Mouse (Mus musculus): Measurements from ENCODE around the gene Tfap4.
A peak's percentile ranks its signal among the peaks of the same experiment; 100 is the strongest.

Gene Tfap4

DNA sequence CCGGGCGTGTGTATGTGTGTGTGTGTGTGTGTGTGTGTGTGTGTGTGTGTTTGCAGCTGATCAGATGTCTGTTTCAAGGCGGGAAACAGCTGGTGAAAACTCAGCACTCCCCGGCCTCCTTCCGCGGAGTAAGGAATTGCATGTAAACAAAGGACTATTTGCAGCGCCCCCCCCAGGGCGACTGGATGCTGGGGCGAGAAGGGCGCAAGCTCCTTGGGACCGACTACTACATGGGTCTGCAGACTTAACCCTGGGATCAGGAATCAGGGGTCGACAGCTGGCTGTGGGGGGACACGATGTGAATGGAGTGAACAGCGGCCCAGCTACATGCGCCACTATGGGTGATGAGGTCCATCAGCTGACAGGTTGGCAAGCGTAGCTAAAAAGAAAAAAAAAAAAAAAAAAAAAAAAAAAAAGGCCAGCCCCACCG is at the start of gene Tfap4:
Tfap4 (minus strand) TSS at position 140 of the 430 bp plus-strand sequence.
- DNase-seq (ENCODE audit: low read depth, low spot score), result peak; percentile 94

DNA sequence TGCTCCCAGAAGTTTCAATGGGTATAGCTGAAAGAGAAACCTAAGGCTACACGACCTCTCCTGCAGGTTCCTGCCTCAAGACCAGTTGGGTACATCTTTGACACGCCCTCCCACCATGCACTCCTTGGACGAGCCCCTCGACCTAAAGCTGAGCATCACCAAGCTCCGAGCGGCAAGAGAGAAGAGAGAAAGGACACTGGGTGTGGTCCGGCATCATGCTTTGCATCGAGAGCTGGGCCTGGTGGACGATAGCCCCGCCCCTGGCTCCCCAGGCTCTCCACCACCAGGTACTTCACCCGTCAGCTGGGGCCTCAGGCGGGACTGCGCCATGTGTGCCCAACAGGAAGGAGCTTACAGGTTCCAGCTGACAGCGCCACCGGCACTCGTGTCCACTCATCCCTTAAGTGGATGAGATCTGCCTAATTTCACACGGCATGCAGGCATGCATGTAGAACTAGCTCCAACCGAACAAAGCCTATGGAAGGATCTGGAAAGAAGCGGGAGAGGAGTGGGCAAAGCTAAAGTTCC is 48.9 kb upstream of the Tfap4 start:
- no peak for DNase-seq (ENCODE audit: low read depth, low spot score)

DNA sequence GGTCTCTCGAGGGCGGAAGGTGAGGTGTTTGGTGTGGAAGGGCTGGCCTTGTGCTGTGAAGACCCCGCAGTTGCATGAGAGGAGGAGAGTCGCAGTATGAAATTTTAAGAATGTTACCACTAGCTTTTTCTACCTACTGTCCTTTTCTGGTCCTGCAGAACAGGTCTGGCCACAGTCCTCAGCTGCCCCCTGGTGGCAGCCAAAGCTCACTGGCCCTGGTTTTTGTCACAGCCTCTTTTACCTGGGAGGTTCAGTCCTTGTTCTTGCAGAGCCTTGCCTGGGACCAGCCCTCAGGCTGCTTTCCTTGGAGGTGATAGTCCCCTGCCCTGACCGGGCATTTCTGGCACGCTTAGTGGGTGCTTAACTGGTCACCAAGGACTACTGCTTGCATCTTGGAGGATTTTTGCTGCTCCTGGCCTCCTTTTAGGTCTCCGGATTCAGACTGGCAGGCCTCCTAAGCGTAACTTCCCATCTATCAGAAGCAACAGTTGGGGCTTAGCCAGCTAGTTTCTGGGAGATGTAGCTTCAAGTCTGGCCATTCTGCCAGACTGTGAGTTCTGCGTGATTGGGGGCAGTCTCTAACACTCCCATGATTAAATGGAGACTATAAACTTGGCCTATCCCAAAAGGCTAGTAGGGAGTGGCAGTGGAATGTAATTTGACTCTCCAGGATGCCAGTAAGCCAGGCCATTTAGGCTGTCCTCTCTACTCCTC is 48.3 kb upstream of the Tfap4 start:
- DNase-seq (ENCODE audit: low read depth, low spot score), result peak; percentile 92

DNA sequence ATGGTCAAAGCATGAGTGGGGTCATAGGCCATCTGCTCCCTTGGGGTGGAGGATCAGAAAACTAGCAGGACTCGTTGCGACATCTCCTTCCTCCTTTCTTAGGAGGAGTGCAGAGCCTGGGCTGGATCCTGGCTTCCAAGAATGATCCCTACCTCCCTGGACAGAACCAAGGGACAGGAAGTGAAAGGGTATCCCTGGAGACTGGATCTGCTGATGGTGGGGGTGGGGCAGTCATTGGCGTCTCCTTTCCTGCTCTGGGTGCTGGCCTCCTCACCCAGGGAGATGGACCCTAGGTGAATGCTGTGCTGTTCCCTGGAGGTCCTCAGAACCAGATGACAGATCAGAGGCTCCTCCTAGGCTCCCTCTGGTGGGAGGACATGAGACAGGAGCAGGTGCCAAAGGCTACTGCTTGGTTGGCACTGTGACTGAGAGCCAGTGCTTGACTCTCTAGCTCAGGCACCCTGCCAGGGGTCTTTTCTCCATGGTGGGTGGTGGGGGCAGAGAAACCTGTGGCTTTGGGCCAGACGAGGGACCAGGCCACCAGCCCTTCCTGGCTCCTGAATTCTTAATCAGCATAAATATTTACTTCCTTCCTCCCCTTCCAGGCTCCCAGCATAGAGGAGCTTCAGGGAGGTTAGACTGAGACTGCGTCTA is 46.9 kb upstream of the Tfap4 start:
- peak; percentile 61 for DNase-seq (ENCODE audit: low read depth, low spot score)

DNA sequence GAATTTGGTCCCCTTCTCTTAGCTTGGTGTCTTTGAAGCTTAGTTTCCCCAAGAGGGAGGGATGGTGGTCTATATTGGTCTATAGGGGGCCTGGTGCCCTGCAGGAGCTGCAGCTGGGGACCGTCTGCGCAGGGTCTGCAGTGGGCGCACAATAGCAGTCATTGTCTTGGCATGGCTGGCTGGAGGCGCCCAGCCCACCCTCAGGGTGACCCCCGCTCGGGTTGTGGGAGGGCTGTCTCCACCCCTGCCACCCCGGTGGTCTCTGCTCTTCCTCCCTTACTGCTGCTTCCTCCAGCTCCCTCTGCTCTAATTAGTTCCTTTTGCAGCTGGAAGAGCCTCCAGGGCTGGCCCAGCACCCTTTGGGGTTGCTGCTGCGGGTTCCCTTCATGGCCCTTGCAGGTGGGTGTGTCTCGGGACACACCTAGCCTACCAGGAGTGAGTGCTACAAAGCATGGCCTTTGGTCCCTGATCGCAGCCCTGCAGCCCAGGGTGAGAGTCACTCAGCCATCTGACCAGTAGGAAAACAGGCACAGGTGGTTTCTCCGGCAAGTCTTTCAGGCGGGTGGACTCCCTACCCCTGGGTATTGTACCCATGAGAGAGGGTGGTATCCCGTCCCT is 46.0 kb upstream of the Tfap4 start:
- no peak for DNase-seq (ENCODE audit: low read depth, low spot score)

DNA sequence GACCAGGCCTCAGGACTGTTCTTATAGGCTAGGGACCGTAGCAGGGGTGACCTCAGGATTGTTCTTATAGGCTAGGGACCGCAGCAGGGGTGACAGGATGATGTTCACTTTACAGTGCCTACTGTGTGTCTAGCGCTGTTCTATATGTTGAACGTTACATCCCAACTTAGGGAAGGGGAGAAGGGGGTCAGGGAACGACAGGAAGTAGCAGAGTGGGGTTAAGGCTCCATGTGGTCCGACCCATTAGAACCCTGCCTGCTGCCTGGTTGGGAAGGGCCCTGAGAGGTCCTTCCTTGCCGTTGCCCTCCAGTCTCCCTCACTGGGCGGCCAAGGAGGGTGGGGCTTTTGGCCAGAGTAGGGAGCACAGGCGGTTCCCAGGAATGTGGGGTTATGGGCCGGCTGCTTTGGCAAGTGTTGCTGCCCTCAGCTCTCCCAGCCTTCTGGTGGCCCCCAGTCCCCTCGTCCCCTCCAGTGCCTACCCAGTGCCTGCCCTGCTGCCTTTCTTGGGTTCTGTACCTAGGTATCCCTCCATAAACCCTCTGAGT is 44.7 kb upstream of the Tfap4 start:
- DNase-seq (ENCODE audit: low read depth, low spot score), result no peak

DNA sequence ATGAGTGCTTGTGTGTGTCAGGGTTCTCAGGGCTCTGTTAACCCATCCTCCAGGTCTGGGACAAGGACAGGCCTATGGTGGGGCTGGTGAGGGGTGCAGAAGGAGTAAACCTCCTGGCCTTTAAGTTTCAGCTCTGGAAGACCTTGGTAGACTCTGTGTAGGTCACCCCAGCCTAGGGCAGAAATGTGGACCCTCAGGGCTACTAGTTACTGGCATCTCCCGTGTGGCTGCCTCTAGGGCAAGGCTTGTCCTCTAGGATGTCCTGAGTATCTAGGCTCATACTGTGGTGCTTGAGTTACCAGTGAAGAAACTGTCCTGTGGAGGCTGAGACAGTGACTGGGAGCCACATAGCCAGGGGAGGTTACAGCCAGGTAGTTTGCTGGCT is 43.8 kb upstream of the Tfap4 start:
- no peak for DNase-seq (ENCODE audit: low read depth, low spot score)

DNA sequence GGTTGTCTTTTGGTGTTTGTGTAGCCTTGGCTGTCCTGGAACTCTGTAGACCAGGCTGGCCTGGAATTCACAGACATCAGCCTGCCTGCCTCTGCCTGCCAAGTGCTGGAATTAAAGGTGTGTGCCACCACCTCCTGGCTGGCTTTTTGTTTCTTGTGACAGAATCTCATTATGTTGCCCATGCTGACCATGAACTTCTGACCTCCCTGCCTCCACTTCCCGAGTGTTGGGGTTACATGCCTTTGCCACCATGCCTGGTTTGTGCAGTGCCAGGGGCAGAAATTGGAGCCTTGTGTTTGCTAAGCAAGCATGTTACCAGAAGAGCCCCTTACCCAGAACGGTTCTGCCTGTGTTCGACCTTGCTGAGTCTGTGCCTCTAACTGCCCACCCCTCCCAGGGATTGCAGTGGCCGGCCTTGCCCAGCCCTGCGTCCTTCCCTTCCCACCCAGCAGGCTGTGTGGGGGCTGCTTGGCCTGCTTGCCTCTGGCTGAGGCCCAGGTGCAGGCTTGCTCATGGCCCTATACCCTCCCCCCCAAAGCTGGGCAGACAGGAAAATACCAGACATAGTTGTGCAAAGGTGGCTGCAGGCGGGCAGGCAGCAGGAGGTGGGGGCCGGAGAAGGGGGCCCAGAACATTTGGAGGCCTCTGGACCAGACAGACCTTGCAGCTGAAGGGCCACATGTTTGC is 43.3 kb upstream of the Tfap4 start:
- DNase-seq (ENCODE audit: low read depth, low spot score), result no peak

DNA sequence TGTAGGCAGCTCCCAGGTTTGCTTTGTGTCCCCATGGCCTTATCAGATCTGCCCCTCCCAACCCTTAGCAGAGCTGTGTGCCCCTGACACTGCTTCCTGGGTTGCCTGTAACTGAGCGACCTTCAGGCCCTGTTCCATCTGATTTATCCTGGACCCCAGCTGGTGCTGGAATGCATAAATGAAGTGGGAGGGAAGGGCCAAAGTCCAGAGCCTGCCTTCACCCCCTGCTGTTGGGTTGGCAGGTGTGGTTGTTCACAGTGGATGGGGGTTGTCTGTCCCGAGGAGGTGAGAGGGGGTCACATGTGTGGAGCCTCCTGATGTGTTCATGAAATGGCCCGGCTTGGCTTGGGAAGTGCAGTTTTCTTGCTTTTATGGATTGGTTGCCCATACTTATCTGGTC is 42.5 kb upstream of the Tfap4 start:
- DNase-seq (ENCODE audit: low read depth, low spot score), result no peak

DNA sequence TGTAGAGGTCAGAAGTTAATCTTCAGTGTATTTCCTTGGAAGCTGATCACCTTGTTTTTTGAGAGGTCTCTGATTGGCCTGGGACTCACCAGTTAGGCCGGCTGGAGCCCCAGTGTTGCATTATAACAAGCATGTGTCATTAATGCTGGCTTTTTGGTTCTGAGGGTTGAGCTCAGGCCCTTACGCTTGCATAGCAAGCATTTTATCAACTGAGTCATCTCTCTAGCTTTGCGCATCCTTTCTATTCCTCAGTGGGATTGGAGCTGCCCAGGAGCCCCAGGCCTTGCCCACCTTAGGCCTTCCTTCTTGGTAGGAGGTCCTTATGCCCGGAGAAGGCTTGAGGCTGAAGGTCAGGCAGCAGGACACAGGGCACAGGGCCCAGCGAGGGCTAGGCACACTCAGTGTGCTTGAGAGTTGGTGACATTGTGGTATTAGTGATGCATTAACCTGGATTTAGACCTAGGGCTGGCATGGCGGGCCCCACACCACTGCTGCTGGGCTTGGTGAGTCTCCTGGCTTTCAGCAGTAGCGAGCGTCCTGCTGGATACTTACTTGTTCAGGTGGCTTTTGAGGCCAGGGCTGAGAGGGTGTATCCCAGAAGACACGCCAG is 41.2 kb upstream of the Tfap4 start:
- DNase-seq (ENCODE audit: low read depth, low spot score), result peak; percentile 52

DNA sequence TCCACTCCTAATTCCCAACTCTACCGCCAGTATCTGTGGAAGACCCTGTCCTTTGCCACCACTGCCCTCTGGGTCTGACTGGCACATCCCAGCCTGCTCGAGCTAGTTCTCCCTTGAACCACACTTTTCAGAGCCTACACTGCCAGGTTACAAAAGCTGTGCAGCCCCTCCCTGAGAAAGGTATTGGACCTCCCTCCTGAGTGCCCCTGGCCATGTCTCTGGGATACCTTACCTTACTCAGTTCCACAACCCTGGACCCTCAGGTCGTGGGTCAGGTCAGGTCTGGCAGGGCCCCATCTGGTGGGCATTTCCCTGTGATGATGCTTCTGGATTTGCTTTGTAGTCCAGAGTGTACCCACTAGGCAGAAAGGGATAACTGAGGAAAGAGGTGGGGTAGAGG is 40.0 kb upstream of the Tfap4 start:
- DNase-seq (ENCODE audit: low read depth, low spot score), result no peak

DNA sequence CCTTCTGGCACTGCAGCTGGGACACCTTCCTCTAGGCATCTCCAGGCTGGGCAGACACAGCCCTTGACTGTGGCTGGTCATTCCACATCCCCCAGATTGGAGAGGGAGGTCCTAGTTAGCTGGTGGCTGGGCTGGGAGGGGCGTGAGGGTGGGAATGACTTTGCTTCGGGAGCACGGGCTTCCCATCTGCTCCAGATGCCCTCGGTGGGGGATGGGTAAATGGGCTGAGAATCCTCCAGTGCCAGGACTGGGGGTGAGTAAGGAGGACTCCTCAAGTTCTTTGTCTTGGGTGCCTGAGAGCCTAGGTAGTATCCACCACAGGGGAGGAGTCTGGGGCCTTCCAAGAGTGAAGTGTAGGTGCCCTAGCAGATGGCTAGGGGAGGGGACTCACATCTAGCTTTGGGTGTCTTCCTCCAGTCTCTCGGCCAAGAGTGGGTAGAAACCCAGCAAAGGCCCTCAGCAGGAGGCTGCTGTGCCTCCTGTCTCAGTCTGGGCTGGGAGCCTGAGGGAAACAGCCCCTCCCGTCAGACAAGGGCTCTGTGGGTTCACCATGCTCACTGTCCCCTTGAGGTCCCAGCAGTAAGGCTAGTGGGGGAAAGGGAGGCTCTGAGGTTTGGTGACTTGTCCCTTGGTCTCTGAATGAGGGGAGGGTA is 39.4 kb upstream of the Tfap4 start:
- DNase-seq (ENCODE audit: low read depth, low spot score), result no peak

DNA sequence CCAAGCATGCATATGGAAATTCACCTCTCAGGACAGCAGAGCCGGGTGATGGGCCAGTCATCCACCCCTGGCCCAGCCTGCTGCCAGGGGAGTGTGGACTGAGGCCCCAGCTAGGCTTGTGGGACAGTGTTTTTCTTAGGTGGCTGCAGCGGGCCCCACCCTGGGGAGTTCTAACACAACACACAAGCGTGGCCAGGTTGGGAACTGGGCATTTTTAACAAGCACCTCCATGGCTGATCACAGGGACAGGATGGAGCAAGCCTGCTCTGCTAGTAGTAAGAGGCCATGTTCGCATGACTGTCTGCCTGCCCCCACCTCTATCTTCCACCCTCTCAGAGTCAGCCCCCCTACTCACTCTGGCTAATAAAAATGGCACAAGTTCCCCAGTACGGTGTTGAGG is 38.4 kb upstream of the Tfap4 start:
- no peak for DNase-seq (ENCODE audit: low read depth, low spot score)

DNA sequence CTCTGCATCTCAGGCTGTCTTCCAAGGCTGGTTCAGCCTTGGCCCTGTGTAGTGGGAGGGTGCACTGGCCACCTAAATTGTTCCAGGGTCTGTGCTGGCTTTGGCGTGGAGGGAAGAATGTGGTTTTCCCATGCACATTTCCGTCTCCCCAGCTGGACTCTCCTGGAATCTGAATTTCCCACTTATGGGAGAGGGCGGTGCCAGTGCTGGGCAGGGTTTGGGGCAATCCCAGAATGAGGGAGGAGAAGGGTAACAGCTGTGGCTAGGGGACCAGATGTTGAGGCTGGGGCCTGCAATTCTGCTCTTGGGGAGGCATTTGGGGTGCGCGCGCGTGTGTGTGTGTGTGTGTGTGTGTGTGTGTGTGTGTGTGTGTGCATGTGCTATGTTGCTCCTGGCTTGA is 37.6 kb upstream of the Tfap4 start:
- peak; percentile 68 for DNase-seq (ENCODE audit: low read depth, low spot score)

DNA sequence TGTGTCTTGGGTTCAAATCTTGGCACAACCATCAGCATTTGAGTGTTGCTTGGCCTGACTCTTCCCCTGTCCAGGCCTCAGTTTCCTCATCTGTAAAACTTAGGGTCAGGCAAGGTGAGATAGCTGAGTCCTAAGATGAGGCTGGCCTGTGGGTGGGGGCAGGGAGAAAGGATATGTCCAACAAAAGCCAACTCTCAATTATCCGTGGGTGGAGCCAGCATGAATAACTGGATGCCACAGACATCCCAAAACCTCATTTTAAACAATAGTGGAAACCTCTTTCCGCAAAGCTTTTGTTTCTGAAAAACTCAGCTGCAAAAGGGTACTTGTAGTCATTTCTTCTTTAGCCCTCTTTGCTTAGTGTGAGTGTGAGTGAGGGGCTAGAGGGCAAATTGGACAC is 37.2 kb upstream of the Tfap4 start:
- peak; percentile 59 for DNase-seq (ENCODE audit: low read depth, low spot score)

DNA sequence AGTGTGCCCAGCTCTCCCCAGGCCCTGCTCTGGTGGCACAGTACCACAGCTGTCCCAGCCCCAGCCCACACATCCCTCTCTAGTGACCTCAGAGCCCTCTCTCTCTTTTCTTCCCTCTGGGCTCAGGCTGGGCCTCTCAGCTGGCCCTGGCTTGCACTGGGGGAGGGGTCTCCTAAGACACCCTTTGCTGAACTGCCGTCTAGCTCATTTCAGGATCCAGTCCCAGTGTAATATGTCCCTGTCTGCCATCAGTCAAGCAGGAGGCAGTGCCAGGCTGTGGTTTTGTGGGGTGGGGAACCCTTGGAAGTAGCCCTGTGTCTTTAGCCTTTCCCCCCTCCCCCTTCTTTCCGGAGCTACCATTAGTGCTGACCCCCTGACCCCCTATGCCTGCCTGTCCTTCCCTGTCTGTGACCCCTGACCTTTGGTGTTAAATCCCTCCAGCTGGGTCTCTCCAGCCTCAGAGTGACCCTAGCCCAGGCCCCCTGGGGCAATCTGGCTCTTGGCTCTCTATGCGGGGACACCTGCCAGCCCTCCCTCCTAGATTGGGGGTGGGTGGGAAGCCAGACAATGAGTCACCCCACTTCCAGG is 36.6 kb upstream of the Tfap4 start:
- DNase-seq (ENCODE audit: low read depth, low spot score), result peak; percentile 76

DNA sequence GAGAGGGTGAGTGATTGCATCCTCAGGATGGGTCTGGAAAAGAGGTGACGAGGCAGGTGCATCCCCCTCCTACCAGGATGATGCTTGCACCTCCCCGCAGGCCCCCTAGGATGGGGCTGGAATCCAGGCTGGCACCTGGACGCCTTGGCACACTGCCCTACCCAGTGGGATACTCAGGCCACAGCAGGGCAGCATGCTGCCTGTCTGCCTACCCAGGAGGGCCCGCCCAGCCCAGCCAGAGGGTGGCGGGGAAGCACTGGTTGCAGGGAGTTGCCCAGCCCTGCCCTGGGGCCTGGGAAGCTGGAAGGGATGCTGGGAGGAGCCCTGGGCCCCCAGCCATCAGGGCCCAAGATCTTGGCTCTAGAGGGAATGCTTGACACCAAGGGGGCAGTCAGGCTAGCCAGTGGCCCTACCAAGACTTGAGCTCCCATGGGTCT is 35.9 kb upstream of the Tfap4 start:
- DNase-seq (ENCODE audit: low read depth, low spot score), result peak; percentile 82

DNA sequence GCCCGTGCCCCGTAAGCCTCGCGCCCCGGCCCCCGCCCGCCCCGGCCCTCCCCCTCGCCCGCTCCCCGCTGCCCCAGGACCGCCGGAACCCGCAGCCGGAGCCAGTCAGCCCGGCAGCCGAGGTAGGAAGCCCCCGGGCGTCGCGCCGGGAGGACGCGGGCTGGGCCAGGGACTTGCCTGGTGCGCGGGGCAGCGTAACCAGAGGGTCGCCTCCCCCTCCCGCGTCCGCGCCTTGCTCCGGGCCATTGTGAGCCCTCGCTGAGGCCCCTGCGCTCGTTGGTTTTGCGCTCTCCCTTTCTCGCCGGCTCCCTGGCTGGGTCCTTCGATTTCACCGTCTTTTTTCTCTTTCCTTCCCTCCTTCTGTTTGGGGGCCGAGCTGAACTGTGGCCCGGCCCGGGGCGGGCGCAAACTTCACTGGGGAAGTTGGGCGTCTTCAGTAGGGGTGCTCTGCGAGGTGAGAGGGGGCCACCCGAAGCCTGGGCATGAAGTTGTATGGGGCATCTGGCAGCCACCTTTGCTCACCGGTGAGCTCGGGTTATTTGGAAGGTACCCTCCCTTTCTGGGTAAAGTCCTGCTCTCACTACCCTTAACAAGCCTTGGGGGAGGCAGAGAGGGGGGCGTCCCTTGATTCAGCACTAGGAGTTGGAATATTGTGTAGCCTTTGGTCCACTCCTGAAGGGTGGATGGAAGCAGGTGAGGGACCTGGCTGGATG is 35.3 kb upstream of the Tfap4 start:
- DNase-seq (ENCODE audit: low read depth, low spot score), result peak; percentile 47

DNA sequence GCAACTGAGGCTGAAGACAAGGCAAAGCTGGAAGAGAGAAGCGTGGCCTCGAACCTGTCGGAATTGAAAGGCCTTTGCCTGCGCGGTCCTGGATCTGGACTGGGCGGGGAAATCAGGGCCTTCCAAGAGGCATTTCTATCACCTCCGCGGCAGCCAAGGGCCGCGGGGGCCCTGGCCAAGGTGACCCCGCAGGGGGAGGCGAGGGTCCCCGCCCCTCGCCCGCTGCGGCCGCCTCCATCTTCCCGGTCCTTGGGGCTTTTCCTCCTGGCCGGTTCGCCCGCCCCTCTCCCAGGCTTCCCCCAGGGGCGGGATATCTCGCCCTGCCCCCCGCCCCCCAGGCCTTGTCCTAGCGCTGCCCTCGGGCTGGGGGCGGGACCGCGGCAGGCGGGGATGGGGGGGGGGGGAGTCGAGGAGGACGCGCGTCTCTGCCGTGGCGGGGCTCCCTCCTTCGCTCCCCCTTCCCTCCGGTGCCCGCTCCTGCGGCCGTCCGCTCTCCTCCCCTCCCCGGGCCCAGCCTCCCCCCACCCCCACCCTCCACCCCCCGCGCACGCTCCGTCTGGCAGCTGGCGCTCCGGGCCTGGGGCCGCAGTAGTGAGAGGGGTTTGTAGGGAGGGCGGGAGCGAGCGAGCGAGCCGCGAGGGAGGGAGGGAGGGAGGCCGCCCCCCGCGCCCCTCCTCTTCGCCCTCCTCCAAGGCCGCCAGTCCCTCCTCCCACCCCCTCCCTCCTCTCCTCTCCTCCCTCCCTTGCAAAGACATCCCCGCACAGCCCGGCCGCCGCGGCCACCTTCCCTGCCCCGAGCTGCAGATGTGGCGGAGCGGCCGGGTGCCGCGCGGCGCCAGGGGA is 34.5 kb upstream of the Tfap4 start, which contains the start of gene Glis2:
Glis2 (plus strand) TSS at position 743 of the 843 bp plus-strand sequence.
- DNase-seq (ENCODE audit: low read depth, low spot score), result peak; percentile 78
